Mouse (Mus musculus): ENCODE data around the gene Olfr571.

The Olfr571 gene

DNA sequence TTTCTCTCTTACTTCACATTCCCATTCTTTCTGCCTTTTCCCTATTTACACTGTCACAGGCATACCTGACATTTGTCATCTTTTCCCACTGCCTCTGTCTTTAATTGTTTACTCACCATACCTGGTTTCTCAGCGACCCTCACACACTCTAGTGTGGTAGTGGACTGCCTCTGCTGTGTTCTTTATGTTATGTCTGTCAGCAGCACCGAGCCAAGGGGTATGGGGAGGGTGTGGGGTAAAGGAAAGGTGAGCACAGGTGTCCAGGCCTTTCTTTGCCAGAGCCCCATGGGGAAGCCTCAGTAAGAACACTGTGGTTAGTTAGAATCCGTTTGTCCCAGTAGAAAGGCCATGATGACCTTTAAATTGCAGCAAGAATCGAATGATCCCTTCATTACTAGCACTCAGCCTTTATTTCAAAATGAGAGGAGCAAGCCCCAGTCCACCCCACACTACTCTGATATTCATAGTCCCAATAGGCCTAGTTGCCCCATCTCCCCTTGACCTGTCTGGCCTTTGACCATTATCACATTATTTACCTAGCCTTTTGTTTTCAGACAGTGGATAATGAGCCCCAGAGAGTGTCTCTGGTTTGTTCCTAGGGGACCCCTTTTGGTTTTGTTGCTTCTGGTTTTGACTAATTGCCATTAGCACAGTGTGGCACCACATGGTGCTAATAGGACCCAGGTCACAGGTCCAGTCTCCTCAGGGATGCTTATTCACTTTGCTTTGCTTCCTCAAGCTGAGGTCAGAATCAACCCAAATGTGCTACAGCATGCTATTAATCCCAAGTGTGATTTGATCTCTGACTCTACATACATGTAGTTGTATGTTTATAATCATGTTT is at the start of gene Olfr571:
Olfr571 (minus strand) TSS at position 505 of the 844 bp plus-strand sequence.
- no peak for DNase-seq

DNA sequence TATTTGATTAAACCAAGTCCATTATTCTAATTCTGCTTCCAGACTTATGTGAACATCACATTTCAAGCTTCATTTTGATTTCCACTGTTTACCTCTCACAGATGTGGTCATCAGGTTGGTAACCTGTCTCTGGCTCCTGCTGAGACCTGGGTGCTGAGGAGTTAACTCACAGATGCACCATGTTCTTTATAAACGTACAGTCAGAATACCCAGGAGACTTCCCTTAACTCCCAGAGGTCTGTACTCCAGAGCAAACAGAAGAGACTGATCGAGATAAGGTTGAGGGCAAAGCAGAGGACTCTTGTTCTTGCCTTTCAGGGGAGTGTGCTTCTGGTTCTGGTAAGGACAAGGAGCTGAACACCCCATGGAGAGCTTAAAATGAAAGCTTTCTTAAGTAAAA is 45.0 kb upstream of the Olfr571 start, which contains the start of gene Olfr576:
Olfr576 (plus strand) TSS at position 301 of the 400 bp plus-strand sequence.
- DNase-seq, result no peak

DNA sequence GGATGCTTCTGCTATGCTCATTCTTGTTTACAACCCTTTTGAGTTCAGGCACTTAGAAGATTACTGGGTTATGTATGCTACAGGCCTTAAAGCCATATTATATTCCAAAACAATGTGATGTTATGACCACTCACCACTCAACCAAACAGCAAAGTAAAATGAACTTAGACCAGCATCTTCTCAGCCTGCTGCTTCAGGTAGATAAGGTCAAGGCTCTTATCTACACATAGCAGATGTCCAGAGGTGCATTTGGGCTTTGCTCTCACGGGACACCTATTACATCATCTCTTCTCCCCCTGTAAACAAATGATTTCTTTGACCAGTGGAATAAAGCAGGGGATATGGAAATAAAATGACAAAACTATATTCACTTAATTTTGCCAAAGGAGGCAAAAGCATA is 41.3 kb upstream of the Olfr571 start, which contains the start of gene Olfr575:
Olfr575 (minus strand) TSS at position 183 of the 400 bp plus-strand sequence.
- DNase-seq, result no peak

DNA sequence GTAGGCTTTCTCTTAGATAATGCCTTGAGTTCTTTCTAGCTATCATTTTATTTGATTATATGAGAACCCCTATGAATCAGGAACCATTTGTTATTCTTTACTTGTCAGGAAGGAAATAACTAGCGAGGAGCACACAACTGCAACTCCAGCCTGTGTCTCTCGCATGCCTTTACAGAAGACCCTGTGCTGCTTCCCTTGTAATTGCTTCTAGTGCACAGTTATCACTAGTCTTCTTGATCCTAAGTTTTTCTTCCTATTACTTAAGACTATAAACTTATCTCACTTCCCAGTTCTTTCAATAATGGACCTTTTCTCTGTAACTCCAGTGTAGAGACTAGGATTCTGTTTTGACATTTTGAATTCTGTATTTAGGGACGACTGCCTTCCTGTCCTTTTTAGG is 40.8 kb upstream of the Olfr571 start:
- no peak for DNase-seq

DNA sequence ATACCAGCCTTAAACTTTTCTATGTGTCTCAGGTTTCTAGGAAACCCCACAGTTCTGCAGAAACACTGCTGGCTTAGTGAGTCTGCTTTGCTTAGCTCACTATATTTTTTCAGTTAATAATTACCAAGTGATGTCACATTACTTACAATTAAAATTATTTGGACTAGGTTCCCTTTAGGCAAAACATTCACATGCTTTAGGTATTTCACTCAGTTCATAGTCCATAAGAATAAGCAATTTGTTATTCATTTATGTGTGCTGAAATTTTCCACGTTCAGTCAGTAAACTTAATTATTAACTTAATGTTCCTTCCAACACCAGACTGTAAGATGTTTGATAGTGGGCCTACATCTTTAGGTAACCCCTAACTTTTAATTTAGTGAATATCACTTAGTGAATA is 33.4 kb upstream of the Olfr571 start:
- DNase-seq, result no peak

DNA sequence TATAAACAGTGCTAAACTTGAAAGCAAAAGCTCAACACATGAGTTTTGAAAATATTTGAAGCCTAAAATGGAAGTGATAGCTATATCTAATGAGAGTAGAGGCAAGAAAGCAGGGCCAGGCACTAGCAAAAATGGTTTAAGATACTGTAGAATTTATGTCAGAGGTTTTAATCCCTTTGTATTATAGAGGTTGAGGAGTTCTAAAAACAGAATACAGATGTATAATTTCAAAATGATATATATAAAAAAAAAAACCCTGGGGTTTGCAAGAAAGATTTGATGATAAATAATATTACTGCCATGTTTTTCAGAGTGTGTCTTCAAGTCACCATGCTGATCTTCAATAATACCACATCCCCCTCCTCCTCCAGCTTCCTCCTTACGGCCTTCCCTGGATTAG is 30.8 kb upstream of the Olfr571 start, which contains the start of gene Olfr574:
Olfr574 (plus strand) TSS at position 301 of the 400 bp plus-strand sequence.
- no peak for DNase-seq

DNA sequence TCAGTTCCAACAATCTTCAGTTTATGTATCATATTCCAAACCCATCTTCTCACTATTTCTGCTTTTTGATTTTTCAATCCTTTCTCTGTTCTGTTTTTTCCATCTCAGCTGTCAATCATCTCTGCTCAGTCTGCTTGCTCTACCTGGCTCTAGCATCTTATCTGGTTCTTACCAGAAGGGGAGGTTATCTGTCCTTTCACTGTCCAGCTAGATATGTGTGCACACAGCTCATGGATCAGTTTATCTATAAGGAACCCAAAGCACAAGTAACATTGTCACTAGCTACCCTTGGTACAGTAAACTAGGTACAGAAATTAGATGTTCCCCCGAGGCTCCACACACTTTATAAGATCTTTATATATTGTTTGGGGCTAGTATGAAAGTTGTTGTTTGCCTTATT is 26.1 kb upstream of the Olfr571 start:
- no peak for DNase-seq

DNA sequence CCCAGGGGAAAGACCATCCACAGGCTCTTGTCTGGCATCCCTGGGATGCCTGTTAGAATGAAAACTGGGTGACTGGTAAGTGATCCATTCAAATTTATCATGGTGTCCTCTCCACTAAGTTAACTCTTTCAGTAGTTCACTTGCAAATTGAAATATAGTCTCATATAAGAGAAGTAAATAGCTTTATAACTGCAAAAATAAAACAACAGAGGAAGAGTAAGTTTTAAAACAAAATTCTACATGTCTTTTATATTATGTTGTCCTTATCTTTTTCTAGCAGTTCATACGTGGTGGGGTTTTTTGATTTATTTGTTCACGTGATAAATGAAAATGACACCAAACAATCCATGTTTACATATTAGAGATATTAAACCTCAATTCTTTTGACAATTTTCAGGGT is 25.1 kb upstream of the Olfr571 start, which contains the start of gene Olfr573-ps1:
Olfr573-ps1 (minus strand) TSS at position 101 of the 400 bp plus-strand sequence.
- DNase-seq, result no peak

DNA sequence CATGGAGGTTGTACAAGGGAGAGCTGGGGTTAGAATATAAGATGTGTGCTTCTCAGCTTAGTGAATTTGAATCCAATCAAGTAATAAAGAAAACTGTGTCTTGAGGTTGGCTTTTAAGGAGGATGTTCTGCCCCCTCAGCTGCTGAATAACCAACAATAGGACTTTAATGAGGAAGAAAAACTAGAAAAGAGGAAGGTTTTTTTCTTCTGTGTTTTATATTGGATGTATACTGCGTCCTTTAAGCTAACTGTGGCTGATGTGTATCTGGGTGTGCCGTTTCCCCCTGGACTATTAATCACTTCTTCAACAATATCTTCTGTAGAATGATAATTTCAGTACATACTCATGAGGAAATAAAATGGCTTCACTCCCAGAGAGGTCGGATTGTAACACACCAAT is 9.8 kb upstream of the Olfr571 start:
- DNase-seq, result no peak

DNA sequence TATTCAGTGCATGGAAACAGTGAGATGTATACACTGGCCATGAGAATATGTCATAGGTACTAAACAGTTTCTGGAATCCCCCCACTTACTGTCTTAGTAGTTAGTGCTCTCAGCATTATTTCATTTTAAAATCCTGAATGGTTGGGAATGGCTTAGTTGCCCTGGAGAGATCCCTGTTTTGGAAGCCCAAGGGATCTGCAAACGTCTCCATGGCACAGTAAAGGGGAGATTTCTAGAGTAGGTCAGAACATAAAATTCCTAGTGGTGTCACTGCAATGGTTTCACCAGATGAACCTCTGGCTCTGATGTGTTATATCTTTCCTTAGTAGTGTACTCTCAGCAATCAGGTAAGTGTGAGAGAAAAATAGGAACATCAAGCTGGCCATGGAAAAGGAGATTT is 6.8 kb upstream of the Olfr571 start, which contains the start of gene Olfr572:
Olfr572 (plus strand) TSS at position 301 of the 400 bp plus-strand sequence.
- no peak for DNase-seq

DNA sequence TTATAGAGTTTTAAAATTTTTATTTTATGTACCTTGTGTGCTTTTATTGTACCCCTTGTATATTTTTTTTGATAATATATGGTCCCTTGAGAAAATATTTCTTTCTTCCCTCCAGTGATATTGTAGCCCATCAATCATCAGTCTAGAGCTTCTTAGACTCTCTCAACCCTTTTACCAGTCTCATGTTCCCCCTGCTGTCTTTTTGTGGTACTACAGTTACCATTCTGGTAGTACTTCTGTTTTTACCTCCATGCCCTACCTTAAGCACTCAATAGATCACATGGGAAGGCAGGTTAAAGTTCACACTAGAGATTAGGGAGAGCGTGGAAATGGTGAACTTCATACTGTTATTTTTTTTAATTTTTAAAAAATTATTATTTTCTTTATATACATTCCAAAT is 2.3 kb upstream of the Olfr571 start:
- peak; percentile 16 for DNase-seq

DNA sequence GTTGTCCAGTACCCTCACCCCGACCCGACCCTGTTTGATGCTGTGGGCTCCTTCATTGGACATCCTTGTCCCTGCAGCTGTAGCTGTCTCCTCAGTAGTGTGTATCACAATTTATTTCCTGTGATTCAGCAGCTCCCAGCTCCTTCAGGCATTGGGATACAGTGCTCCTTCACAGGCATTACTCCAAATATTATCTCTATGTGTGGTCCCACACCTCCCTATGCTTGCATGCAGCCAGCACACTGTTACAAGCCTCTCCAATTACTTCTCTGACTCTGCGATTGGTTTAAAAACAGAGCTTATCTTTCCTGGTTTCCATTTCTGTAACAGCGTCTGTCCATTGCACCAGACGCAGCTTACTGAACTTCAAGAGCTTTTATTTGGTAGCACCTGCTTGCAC is 931 bp downstream of the Olfr571 start:
- DNase-seq, result no peak

DNA sequence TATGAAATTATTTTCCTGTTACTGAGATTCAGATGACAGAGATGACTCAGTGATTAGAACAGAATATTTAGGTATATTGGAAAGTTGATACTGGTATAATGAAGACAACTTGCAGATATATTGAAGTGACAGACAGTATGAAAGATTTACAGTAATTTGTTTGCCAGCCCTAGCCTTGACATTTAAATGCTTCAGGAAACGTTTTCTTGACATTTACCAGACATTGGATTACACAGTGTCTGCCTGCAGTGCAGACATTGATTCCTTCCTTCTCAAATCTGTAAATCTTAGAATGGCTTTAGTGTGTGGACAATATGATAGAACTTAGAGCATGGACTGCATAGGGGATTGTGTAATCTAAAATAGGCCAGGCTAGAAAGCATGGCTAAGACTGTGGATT is 2.1 kb downstream of the Olfr571 start:
- no peak for DNase-seq

DNA sequence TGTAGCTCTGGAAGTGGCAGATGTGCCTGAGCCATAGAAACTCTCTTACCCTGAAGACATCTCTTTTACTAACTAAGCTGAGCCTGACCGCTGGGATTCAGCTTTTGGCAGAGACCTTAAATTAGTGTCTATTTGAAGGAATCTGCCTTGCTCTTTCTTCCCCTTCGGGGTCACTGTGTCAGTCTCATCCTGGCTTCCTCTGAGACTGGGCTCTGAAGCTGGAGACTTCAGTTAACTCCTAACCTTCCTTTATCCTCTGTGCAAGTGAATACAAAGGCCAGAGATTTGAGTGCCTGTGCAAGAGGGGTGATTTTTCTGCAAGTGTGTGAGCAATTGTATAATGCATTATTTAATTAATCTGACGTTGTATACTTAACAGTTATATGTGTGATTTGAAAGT is 26.6 kb downstream of the Olfr571 start, which contains the start of gene Olfr569:
Olfr569 (minus strand) TSS at position 101 of the 400 bp plus-strand sequence.
- DNase-seq, result no peak

DNA sequence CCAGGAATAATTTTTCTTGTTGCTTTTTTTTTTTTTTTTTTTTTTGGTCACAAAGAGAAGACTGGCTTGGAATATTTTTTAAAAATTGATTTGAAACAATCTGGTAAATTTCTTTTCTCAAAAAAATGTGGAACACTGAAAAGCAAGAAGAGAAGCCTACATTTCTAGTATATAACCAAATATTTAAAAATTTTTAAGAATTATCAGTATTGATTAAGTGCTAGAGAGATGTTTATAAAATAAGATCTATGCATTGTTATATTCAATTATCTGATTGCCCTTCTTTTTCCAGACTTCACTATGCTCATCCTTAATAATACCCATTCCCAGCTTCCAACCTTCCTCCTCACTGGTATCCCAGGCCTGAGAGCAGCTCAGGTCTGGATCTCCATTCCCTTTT is 40.5 kb downstream of the Olfr571 start, which contains the start of gene Olfr568:
Olfr568 (plus strand) TSS at position 301 of the 400 bp plus-strand sequence.
- DNase-seq, result no peak

DNA sequence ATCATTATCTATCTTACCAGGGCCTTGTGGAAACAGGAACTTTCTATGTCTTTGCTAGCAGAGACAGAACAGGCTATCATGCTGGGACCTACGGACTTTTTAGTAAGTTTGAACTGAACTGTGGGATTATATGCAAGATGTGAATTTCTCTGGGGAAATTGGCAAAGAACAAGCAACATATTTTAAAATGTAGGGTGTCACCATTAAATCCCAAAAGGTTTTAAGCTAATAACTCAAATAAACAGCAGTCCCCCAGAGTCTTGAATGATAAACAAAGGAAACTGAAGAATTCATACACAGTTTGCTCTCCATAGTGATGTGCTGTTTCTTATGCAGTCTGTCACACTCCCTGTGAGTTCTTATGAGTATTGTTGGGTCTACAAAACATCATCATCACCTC is 58.7 kb downstream of the Olfr571 start, which contains the start of gene Olfr566:
Olfr566 (minus strand) TSS at position 101 of the 400 bp plus-strand sequence.
- no peak for DNase-seq

DNA sequence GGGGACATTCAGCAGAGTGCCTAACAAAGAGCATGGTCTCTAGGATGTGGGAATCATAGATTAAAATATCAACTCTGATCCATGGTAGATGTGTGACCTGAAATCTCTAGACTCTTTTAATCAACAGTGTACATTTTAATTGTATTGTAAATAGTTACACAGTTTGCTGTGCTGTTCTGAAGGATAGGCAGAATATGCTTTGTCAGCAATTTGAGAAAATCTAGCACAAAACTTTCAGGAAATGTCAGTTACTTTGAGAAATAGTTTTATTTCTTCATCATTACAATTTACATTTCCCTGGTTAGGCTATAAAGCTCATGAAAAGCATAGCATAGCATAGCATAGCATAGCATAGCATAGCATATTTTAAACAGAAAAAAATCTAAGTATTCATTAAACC is 61.5 kb downstream of the Olfr571 start:
- DNase-seq, result no peak

Measured in cerebellum, adult 9-10 months (tissue).